ENCODE assay signal across 9 mouse cellular contexts in genomic region chr7:88027411-88028132, GRCm38 (mm10).
A peak's percentile ranks its signal among the peaks of the same experiment; 100 is the strongest.
DNase-seq lines count a peak whose midpoint lies in the region; ATAC-seq and TF ChIP-seq lines count a peak whose summit lies in the region.
"Had no signal": no experiment of that assay in that cellular context is flagged by ENCODE, and none has a peak within 500 bp of the region (broad histone marks: within the 10 kb centered on the region; RNA-seq: fewer than 3 reads in every experiment).

No protein-coding gene starts in this region.

- DNase-seq in adrenal gland, adult 8-10 months: peak; percentile 37
- no peak for DNase-seq in adrenal gland, adult 18-20 months (ENCODE audit: low spot score in 2 of 2)
- DNase-seq in midbrain, postnatal 0 days (ENCODE audit: low spot score): peak; percentile 58
- no peak for DNase-seq in midbrain, embryonic 11.5 days (ENCODE audit: low spot score, missing footprints)
- peak; percentile 27 to 34 for DNase-seq in left cerebral cortex, adult 18-20 months (ENCODE audit: low spot score in 2 of 2)
- peak; percentile 30 for DNase-seq in skeletal muscle tissue, adult 2 months (ENCODE audit: low read depth, low spot score)
- no peak for DNase-seq in B cell, adult 2 months

- H3K27ac ChIP-seq in midbrain, postnatal 0 days (ENCODE audit: low read depth, low read length): no peak overlapping the region
- no peak overlapping the region for H3K27ac ChIP-seq in midbrain, embryonic 11.5 days (ENCODE audit: low read depth, low read length)
- no peak overlapping the region for H3K27ac ChIP-seq in kidney, embryonic 16.5 days (ENCODE audit: low read length)
- H3K27ac ChIP-seq: limb, embryonic 12.5 days had no signal

- no peak; the same call in 1 of the 2 replicates for ATAC-seq in midbrain, postnatal 0 days (ENCODE audit: low FRiP score)
- ATAC-seq in midbrain, embryonic 11.5 days (ENCODE audit: low FRiP score): no peak
- ATAC-seq in kidney, embryonic 16.5 days (ENCODE audit: low FRiP score, low TSS enrichment): no peak

- no peaks in the 10 kb centered on the region for H3K4me1 ChIP-seq in midbrain, postnatal 0 days (ENCODE audit: insufficient read depth, low read length)
- H3K4me1 ChIP-seq in midbrain, embryonic 11.5 days (ENCODE audit: control insufficient read depth, insufficient read depth, low read length): no peaks in the 10 kb centered on the region
- no peaks in the 10 kb centered on the region for H3K4me1 ChIP-seq in kidney, embryonic 16.5 days (ENCODE audit: insufficient read depth, low read length)
- H3K4me1 ChIP-seq: limb, embryonic 12.5 days had no signal

- no peaks in the 10 kb centered on the region for H3K9me3 ChIP-seq in midbrain, postnatal 0 days (ENCODE audit: low read length)
- no peaks in the 10 kb centered on the region for H3K9me3 ChIP-seq in midbrain, embryonic 11.5 days (ENCODE audit: control insufficient read depth, low read length)
- no peaks in the 10 kb centered on the region for H3K9me3 ChIP-seq in kidney, embryonic 16.5 days (ENCODE audit: low read length)
- H3K9me3 ChIP-seq: limb, embryonic 12.5 days had no signal

- H3K4me3 ChIP-seq in midbrain, postnatal 0 days (ENCODE audit: low read depth, low read length): no peak overlapping the region
- no peak overlapping the region for H3K4me3 ChIP-seq in midbrain, embryonic 11.5 days (ENCODE audit: low read depth, low read length)
- H3K4me3 ChIP-seq in kidney, embryonic 16.5 days (ENCODE audit: low read length): no peak overlapping the region
- H3K4me3 ChIP-seq: limb, embryonic 12.5 days had no signal

- no peak for TF ChIP-seq CTCF in midbrain, postnatal 0 days (IDR thresholded peaks at IDR 0.05)

- no peaks in the 10 kb centered on the region for H3K27me3 ChIP-seq in midbrain, postnatal 0 days (ENCODE audit: insufficient read depth, low read length)
- no peaks in the 10 kb centered on the region for H3K27me3 ChIP-seq in midbrain, embryonic 11.5 days (ENCODE audit: control insufficient read depth, insufficient read depth, low read length)
- H3K27me3 ChIP-seq in kidney, embryonic 16.5 days (ENCODE audit: insufficient read depth, low read length): no peaks in the 10 kb centered on the region
- H3K27me3 ChIP-seq: limb, embryonic 12.5 days had no signal

- H3K36me3 ChIP-seq in midbrain, postnatal 0 days (ENCODE audit: insufficient read depth, low read length): no peaks in the 10 kb centered on the region
- no peaks in the 10 kb centered on the region for H3K36me3 ChIP-seq in midbrain, embryonic 11.5 days (ENCODE audit: control insufficient read depth, insufficient read depth, low read length)
- no peaks in the 10 kb centered on the region for H3K36me3 ChIP-seq in kidney, embryonic 16.5 days (ENCODE audit: insufficient read depth, low read length)
- H3K36me3 ChIP-seq: limb, embryonic 12.5 days had no signal

- no peak overlapping the region for H3K4me2 ChIP-seq in midbrain, postnatal 0 days (ENCODE audit: low read depth, low read length, poor library complexity, severe bottlenecking)
- H3K4me2 ChIP-seq in midbrain, embryonic 11.5 days: no peak overlapping the region
- no peak overlapping the region for H3K4me2 ChIP-seq in kidney, embryonic 16.5 days (replicated peaks; ENCODE audit: low read depth, low read length)
- H3K4me2 ChIP-seq: limb, embryonic 12.5 days had no signal

- WGBS in midbrain, postnatal 0 days: 72% methylated on average over 3 of the region's 3 CpGs
- whole genome bisulfite sequencing in midbrain, embryonic 11.5 days: 81% methylated on average over 3 of the region's 3 CpGs
- WGBS in kidney, embryonic 16.5 days: 59% methylated on average over 3 of the region's 3 CpGs

- H3K9ac ChIP-seq in midbrain, postnatal 0 days (replicated peaks; ENCODE audit: low read length, poor library complexity, severe bottlenecking): no peak overlapping the region
- H3K9ac ChIP-seq in midbrain, embryonic 11.5 days (ENCODE audit: low read length): no peak overlapping the region
- H3K9ac ChIP-seq in kidney, embryonic 16.5 days (replicated peaks; ENCODE audit: low read length): no peak overlapping the region
- H3K9ac ChIP-seq: limb, embryonic 12.5 days had no signal

Comparison
In these comparisons a context has a peak if more than half of its experiments do, and no peak if none do; other contexts are left out.
1. DNase-seq: peak in adrenal gland, adult 8-10 months (single experiment), midbrain, postnatal 0 days (single experiment), left cerebral cortex, adult 18-20 months (2 of 2) and skeletal muscle tissue, adult 2 months (single experiment); none in adrenal gland, adult 18-20 months (0 of 2), midbrain, embryonic 11.5 days (single experiment) and B cell, adult 2 months (0 of 2).